Mouse (Mus musculus): ENCODE results near the gene Exoc6b.

Exoc6b gene

DNA sequence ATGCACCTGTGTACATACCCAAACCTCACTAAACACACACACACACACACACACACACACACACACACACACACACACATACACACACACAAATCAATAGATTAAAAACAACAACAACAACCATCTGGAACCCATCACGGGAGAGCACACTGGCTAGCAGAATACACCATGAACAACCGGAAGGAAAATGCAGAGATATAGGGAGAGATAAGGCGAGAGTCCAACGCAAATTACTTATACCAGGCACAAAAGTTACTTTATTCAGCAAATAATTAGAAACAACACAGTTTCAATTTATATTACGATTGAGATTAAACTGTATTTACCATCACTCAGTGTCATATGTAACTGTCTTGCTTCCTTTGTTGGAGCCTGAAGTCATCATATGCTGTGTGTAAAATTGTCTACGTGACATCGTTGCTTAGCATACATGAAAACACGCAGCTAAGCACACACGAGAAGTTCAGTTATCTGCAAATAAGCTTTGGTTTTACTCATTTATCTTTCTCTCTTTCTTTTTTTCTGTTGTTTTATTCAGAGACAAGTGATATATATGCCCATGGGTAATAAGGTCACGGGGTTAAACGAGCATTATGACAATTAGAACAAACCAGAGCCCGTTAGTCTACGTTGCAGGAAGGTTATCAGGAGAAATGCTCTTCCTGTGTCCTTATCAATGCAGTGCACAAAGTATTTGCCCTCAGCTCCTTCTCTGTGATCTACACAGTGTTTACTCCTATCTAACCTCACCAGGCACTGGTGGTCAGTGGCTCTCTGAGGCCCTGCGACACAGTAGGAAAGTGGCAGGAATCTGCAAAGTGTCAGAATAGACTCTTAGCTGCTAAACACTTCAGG is 186.4 kb downstream of the Exoc6b start:
- DNase-seq (ENCODE audit: low spot score) = no peak

DNA sequence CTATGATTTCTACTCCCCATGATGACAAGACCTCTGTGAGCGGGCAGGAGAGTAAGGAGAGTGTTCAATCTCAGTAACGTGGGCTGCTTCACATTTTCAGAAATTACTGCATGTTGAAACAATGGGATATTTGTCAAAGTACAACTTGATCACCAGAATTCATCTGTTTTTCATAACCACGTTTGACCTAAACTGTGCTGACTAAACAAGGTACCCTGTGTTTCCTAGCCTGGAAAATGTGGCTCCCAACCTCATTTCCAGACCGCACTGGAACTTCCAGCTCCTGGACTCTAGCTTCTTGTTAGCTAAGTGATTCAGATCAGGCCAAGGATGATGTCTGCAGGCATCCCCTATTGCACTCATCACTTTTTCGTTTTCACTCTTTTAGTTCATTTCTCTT is 193.4 kb downstream of the Exoc6b start:
- no peak for DNase-seq (ENCODE audit: low spot score)

DNA sequence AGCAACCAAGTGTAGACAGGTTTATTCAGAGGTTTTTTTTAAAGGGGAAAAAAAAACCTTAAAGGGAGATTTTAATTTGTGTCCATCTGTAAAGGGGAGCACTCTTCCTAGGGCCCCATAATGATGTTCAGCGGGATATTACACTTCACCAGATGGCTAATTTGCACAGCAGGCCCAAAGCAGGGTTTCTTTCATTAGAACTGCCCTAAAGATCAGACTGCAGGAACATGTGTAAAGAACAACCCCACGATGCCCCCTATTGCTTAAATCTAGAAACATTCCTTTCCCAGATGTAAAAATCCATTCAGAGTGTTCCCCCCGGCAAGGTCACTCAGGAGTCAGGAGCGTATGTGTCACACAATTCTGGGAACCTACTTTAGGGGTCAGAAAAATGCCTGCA is 202.2 kb downstream of the Exoc6b start:
- DNase-seq (ENCODE audit: low spot score) = no peak

DNA sequence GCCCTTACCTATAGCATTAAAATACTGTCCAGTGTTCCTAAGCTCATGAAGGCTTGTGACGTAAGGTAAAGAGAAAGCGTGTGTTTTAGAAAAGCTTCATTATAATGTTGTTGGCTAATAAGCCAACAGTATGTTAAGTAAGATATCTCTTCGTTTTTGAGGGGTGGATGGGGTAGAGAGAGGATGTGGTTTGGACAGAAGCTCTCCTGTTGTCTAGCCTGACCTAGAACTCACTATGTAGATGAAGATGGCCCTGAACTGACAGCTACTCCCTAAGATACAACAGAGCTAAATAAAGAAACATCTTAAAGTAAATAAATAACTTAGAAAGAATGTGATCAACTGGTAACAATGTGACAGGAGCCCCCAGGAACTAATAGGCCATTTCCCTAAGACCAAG is 204.7 kb downstream of the Exoc6b start:
- no peak for DNase-seq (ENCODE audit: low spot score)

DNA sequence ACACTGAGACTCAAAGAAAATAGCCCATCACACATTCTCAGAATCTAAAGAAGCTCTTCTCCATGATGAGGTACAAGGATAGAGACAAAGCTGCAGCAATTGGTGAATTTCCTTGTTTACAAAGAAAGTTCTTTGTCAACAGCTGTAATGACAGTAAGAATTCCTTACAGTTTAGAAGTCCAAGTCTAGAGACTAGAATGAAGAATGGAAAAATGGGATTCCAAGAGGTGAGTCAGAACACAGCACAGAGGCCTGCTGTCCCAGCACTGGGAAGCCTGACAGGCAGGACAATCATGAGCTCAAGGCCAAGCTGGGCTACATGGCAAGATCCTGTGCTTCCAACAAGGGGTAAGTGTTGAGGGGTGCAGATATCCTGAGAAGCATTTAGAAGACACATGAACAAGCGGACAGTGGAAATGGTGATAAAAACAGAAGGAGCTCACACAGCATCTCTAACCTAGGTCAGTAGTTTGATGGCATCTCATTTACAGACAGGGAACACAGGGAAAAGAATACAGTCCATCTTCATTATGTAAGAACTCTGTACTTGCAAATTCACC is 205.4 kb downstream of the Exoc6b start:
- no peak for DNase-seq (ENCODE audit: low spot score)

DNA sequence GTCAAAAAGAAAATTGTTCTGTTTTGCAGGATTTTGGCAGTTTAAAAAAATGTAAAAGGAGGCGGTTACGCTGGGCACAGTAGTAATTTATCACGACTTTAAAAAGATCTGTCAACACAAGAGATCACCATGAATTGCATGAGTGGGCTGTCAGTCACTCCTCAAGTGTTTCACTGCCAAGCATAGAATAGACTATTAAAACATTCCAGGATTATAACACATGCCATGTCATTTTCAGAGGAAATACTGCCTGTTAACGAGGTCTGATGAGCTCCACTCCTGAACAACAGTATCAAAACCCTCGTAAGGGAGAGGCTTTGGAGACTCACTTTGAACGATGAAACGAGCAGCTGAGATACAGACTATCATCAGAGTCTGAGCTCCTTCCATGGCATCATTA is 223.6 kb downstream of the Exoc6b start:
- DNase-seq (ENCODE audit: low spot score) = no peak

DNA sequence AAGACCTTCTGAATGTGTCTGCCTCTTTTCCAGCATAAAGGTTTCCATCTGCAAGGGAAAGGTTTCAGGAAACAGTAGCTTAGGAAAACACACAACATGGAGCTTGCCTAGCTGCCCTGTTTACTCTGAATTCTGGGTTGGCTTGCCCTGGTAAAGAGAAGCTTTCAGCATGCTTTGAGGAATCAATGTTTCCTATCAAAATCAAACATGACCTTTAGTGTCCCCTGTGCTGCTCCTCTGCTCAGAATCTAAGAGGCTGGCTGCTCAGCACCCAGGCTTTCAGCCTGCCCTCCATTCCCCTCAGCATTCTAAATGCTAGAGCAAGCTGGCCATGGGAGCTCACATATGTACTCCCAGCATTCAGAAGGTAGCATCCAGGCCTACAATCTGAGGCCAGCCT is 228.2 kb downstream of the Exoc6b start:
- no peak for DNase-seq (ENCODE audit: low spot score)

DNA sequence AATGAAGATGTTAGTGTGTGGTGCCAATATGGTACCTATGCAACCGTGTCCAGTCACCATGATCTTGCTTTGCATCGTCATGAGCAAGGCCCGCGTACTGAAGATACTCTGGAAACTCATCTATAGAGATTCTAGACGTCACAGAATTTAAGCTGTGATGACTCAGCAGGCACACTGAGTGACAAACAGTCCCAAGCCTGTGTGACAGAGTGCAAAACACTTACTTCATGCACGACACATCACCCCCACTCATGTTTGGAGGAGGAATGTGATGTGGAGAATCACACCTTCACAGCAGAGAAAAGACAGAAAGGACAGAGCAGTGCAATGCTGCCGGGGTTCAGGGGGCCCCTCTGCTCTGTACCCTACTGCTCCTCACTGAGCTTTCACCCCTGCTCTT is 261.8 kb downstream of the Exoc6b start:
- DNase-seq (ENCODE audit: low spot score) = no peak

DNA sequence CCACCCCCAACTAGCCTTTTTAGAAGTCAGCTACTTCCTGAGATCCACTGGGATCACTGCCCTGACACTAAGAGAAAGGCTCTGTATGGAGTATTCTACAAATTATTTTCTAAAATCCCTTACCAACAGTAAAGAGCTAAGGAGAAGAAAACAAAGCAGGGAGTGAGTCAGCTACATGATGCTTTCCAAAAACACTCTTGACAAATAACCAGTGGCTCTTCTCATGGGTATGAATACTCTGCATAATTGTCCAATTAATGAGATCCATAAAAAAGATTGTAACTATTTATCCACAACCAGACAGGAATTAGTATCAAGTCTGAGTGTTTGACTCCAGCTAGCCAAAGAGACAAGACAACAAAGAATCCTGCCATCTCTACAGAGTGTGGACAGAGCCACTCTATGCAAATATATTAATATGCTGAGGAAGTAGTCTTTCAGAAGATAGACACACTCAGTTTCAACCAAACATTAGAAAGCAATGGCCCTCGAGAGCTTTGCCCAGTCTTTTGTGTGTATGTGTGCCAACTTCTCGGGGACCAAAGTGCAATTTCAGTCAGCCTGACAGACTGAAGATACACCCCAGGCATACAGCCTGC is 263.1 kb downstream of the Exoc6b start:
- no peak for DNase-seq (ENCODE audit: low spot score)

DNA sequence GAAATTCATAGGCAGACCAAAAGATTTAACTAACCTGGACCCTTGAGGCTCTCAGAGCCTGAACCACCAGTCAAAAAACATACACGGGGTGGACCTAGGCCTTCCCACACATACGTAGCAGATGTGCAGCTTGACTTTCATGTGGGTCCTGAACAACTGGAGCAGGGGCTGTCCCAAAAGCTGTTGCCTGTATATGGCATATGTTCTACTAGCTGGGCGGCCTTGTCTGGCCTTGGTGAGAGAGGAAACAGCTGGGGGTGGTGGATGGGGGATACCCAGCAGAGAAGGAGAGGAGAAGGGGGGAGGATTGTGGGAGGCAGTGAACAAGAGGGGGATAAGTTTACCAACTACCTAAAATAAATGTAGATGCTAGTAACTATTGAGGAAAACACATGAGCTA is 270.6 kb downstream of the Exoc6b start:
- no peak for DNase-seq (ENCODE audit: low spot score)

DNA sequence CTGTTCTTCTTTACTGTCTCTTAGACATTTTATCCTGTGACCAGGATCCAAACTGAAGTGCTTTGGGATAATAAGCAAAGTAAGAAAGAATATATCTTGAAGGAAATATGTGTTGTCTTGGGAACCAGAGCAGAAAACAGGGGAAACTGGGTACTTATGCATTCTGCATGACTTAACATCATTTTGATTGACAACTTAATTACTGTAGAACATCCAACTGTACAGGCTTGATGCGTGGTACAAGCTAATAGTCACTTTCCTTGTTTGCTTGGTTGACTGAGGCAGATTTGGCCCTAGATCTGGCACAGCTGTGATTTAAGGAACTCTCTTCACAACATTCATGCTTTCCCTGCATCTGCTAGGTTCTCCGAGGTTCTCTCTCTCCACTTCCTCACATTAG is 285.3 kb downstream of the Exoc6b start:
- no peak for DNase-seq (ENCODE audit: low spot score)

DNA sequence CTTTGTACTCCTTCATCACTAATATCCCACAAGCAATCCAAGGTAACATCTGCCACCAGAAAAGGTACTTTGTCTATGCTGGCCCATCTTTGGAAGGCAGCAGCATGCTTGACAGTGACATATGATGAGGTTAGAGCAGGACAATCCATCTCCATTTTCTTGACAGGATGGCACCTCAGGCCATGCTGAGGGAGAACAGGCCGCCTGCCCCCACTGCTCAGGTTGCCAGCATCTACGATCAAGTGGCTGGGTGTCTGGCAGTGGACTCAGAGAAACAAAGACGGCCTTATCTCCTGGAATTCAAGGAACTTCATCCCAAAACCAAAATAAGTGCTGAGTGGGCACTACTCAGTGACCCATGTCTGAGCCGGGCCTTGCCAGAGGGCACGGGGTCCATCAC is 289.3 kb downstream of the Exoc6b start:
- DNase-seq (ENCODE audit: low spot score) = no peak

DNA sequence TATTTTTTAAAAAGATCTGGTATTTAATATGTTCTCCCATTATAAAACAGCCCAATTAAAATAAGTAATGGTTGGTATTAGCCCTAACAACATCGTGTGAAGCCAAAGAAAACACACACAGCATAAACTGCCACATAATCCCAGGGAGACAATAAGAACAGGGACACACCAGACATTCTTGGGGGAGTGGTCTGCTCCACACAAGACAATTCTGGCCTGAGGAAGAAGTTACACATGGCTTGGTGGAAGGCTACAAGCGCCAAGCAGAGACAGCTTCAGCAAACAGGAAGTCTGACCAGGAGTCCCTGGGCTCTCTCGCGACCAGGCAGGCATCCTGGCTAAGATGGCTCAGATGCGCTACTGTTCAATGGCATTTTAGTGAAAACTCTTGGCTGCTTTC is 290.3 kb downstream of the Exoc6b start:
- DNase-seq (ENCODE audit: low spot score) = no peak

DNA sequence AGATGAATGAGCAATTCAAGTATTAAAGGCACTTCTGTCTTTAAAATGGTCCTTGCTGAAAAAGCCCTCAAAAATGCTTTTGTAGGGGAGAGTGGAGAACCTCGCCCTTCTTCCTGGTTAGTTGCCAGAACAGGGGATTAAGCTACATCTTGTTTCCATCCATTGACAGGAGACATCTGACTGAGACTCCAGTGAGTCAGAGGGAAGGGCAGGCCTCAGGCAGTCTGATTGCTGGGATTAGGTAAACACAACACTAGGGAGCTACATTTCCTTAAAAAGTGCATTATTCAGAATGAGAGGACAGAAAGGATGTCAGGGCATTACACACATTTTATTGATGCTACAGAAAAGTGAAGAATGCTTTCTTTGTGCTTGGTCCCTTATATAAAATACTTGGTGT is 293.4 kb downstream of the Exoc6b start:
- no peak for DNase-seq (ENCODE audit: low spot score)

DNA sequence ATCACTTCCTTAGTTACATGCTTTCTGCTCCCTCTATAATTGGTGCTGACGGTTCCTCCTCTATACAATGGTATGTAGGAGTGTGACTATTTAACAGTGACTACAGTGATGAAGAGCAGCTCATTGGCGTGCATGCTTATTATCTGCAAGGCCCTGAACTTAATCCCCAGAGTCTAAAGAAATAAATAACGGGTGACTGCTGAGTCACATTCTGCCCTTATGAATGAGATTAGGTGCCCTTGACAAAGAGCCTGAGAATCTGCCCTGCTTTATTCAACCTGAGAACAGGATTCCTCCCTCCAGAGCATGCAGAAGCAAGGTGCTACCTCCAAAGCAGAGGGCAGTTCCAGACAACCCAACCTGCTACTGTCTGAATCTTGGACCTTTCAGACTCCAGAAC is 314.0 kb downstream of the Exoc6b start:
- no peak for DNase-seq (ENCODE audit: low spot score)

DNA sequence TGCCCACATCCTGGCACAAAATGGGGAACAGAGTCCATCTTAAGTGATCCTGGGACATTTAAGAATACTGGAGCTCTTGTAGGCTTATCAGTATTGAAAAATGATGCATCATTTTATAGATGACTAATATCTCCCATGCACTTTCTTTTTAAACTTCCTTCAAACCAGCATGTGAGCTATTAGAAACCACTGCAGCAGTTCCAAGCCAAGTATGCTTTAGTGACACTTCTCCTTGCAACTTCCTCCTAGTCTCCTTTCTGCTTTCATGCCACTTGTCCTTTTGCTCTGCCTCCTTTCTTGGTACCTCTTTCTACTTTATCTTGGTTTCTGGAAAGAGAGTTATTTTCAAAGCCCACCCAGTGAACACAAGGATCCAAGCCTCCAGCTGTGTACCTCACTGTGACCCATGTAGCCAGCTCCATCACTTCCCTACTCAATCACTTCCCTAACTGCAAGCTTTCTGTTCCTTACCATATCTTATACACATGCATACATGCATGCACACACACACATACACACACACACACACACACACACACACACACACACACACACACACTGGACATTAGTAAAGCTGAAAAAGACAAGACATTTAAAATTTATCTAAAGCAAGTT is 316.4 kb downstream of the Exoc6b start:
- no peak for DNase-seq (ENCODE audit: low spot score)

DNA sequence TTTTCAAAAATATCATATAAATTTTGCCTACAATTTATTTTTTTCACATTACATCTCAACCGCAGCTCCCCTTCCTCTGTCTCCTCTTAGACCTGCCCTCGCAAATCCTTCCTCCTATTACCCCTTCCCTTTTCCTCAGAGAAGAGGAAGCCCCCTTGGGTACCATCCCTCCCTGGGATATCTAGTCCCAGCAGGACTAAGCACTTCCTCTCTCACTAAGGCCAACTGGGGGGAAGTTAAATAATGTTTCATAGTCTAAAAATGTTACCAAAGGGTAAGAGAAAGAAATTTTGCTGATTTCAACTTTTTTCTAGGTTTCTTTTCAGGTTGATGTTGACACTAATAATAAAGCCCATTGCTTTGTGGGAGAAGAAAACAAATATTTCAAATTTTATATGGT is 317.9 kb downstream of the Exoc6b start:
- no peak for DNase-seq (ENCODE audit: low spot score)

DNA sequence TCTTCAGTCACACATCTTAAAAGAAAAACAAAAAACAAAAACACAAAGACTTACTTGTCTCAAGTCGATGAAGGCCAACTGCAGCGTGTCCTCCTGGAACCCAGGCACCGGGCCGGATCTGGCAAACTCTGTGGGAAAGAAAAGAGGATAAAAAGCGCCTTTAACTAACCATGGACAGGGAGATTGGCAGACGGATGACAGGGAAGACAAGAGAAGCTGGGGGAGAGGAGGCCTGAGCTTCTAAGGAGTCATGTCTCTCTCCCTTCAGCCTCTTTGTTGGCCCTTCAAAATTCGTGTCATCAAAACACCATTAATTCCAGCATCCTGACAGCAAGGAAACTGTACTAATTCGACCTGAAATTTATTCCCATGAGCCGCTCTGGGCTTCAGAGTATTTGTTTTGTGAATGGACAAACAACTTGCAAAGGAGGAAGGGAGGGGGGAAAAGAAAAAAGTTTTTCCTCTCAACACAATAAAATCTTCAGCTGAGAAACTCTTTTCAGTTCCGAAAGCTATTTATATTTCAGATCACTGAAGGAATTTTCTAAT is 322.4 kb downstream of the Exoc6b start:
- no peak for DNase-seq (ENCODE audit: low spot score)

DNA sequence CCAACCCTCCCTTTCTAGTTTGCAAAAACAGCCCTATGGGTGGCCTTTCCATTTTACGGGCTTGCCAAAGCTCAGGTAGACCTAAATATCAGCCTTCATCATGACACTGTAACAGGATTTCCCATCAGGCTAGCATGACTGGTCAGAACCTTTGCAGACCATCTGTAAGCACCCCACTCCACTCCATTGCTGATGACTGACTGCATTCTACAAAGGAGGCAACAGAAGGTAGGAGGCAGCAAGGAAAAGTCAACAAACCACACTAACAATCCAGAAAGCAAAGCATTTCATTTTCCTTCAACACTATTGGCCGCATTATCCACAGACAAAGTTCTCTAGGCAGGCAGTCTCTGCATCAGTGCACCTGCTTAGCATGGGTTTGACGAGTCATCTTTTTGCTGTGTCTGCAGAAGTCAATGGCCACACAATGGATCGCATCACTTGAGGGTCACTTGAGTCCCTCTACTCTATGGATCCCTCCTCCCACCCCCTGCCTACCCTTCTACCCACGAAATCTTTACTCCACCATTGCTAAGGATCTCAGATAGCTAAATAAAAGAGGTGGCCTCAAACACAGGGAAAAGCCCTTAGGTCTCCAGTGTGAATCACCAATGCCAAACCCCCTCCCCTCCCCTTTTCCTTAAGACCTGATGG is 323.0 kb downstream of the Exoc6b start:
- no peak for DNase-seq (ENCODE audit: low spot score)

DNA sequence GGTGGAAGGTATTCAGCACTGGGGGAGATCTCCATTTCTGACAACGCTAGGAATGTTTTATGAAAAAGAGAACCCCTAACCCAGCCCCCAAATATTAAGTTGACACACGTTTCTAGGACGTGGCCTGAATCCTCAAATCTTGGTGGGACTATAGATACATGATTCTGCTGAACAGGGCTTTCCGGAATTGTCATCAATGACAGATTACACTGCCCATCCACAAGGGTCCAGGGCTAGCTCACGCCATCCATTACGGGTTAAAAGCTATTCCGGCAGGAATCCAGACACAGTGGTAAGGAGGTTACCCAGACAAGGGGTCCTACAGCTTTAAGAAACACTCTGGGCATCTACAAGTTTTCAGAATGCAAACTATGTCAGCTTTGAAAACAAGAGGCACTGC is 323.7 kb downstream of the Exoc6b start:
- no peak for DNase-seq (ENCODE audit: low spot score)

DNA sequence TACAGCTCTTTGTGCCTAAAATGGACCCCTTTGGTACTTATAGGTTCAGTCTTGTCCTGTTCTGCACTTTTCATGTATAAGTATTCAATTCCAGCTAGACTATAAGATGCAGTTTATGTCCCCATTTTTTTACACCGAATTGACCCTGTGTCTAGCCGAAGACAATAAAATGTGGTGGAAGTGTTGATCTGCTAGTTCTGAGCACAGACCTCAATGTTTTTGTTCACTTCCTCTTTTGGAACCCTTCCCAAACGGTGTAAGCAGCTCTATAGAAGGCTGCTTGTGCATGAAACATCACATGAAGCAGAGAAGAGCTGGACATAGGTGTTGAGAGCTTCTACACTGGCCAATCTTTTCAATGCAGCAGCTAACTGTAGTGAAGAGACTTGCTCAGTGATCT is 327.1 kb downstream of the Exoc6b start:
- DNase-seq (ENCODE audit: low spot score) = no peak

DNA sequence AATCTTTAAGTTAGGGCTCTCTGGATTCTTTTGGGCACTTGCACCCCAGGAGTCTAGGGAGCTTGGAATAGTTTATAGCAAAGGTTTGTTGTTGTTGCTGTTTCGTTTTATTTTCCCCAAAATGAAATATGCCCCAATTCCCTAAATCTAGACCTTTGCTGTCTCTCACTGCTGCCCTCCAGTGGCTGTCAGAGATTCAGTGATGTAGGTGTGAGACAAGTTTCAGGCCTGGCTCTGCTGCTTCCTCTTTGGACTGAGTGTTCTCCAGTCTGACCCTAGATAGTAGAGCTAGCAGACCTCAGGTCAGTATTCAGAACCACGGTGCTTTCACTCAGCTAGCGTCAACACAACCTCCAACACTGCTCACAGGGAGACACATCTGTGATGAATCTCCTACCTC is 332.4 kb downstream of the Exoc6b start:
- DNase-seq (ENCODE audit: low spot score) = peak; percentile 4
